Mouse (Mus musculus): ENCODE results near the gene Mapk11. TPM values are rescaled to one million over a fixed set of nuclear protein-coding genes. Genes with fewer than 3 reads are reported as not detected.
A peak's percentile ranks its signal among the peaks of the same experiment; 100 is the strongest.

Mapk11 gene
- polyA plus RNA-seq, 1 experiment = 29.0 TPM

GRCm38 (mm10) chr15:89145813-89146350 lies 3.5 kb downstream of the Mapk11 start:
- WGBS = 82% methylated on average over 24 of the region's 24 CpGs
- TF ChIP-seq POLR2A (IDR thresholded peaks at IDR 0.05; ENCODE audit: low read depth, low read length) = no peak
- no peak for TF ChIP-seq CTCF (IDR thresholded peaks at IDR 0.05; ENCODE audit: extremely low read depth, insufficient read depth, insufficient read length, insufficient replicate concordance)
- peak overlapping the region; percentile 53; the same call in 1 of the 2 replicates for H3K4me3 ChIP-seq (ENCODE audit: extremely low read depth, insufficient read depth, insufficient read length)
- H3K36me3 ChIP-seq (ENCODE audit: control insufficient read depth, insufficient read depth, low read length) = peaks cover 4% of the 10 kb centered on the region
- no peak for DNase-seq (ENCODE audit: low read depth in 1 of 2, low spot score in 2 of 2)
- H3K27me3 ChIP-seq (ENCODE audit: control insufficient read depth, insufficient read depth, low read length) = no peaks in the 10 kb centered on the region
- H3K27ac ChIP-seq (ENCODE audit: insufficient read depth, low read length) = no peak overlapping the region
- peaks cover 43% of the 10 kb centered on the region; the same call in 1 of the 2 replicates for H3K4me1 ChIP-seq (ENCODE audit: control insufficient read depth, insufficient read depth, insufficient read length)

GRCm38 (mm10) chr15:89144965-89145364 lies 4.5 kb downstream of the Mapk11 start:
- Histone ChIP-seq H3K4me1 (ENCODE audit: control insufficient read depth, insufficient read depth, insufficient read length) (peaks cover 49% of the 10 kb centered on the region), H3K27me3 (ENCODE audit: control insufficient read depth, insufficient read depth, low read length) (peaks cover 8% of the 10 kb centered on the region), H3K27ac (ENCODE audit: insufficient read depth, low read length) (no peak overlapping the region), H3K4me3 (ENCODE audit: extremely low read depth, insufficient read depth, insufficient read length) (no peak overlapping the region), H3K36me3 (ENCODE audit: control insufficient read depth, insufficient read depth, low read length) (peaks cover 4% of the 10 kb centered on the region)
- WGBS = 38% methylated on average over 11 of the region's 11 CpGs
- no peak for TF ChIP-seq POLR2A (IDR thresholded peaks at IDR 0.05; ENCODE audit: low read depth, low read length)
- TF ChIP-seq CTCF (IDR thresholded peaks at IDR 0.05; ENCODE audit: extremely low read depth, insufficient read depth, insufficient read length, insufficient replicate concordance) = no peak
- DNase-seq (ENCODE audit: low read depth in 1 of 2, low spot score in 2 of 2) = no peak

GRCm38 (mm10) chr15:89143134-89143533 lies 6.3 kb downstream of the Mapk11 start:
- TF ChIP-seq CTCF (IDR thresholded peaks at IDR 0.05; ENCODE audit: extremely low read depth, insufficient read depth, insufficient read length, insufficient replicate concordance) = no peak
- TF ChIP-seq POLR2A (IDR thresholded peaks at IDR 0.05; ENCODE audit: low read depth, low read length) = no peak
- no peak overlapping the region for H3K27ac ChIP-seq (ENCODE audit: insufficient read depth, low read length)
- H3K4me1 ChIP-seq (ENCODE audit: control insufficient read depth, insufficient read depth, insufficient read length) = peaks cover 41% of the 10 kb centered on the region
- 65% methylated on average over 2 of the region's 2 CpGs for WGBS
- no peak overlapping the region for H3K4me3 ChIP-seq (ENCODE audit: extremely low read depth, insufficient read depth, insufficient read length)
- DNase-seq (ENCODE audit: low read depth in 1 of 2, low spot score in 2 of 2) = no peak
- H3K27me3 ChIP-seq (ENCODE audit: control insufficient read depth, insufficient read depth, low read length) = peaks cover 11% of the 10 kb centered on the region
- peaks cover 4% of the 10 kb centered on the region for H3K36me3 ChIP-seq (ENCODE audit: control insufficient read depth, insufficient read depth, low read length)

- TF ChIP-seq CTCF (IDR thresholded peaks at IDR 0.05; ENCODE audit: extremely low read depth, insufficient read depth, insufficient read length, insufficient replicate concordance) (no peak), POLR2A (IDR thresholded peaks at IDR 0.05; ENCODE audit: low read depth, low read length) (no peak)
- 45% methylated on average over 4 of the region's 4 CpGs for WGBS
- Histone ChIP-seq H3K36me3 (ENCODE audit: control insufficient read depth, insufficient read depth, low read length) (peaks cover 4% of the 10 kb centered on the region), H3K4me1 (ENCODE audit: control insufficient read depth, insufficient read depth, insufficient read length) (peaks cover 34% of the 10 kb centered on the region), H3K27ac (ENCODE audit: insufficient read depth, low read length) (no peak overlapping the region), H3K4me3 (ENCODE audit: extremely low read depth, insufficient read depth, insufficient read length) (no peak overlapping the region), H3K27me3 (ENCODE audit: control insufficient read depth, insufficient read depth, low read length) (peaks cover 13% of the 10 kb centered on the region)
- DNase-seq (ENCODE audit: low read depth in 1 of 2, low spot score in 2 of 2) = no peak
Observed at GRCm38 (mm10) chr15:89141905-89142304, 7.5 kb downstream of the Mapk11 start.

GRCm38 (mm10) chr15:89141443-89141842 lies 8.0 kb downstream of the Mapk11 start:
- H3K36me3 ChIP-seq (ENCODE audit: control insufficient read depth, insufficient read depth, low read length) = peaks cover 4% of the 10 kb centered on the region
- no peak for DNase-seq (ENCODE audit: low read depth in 1 of 2, low spot score in 2 of 2)
- H3K4me1 ChIP-seq (ENCODE audit: control insufficient read depth, insufficient read depth, insufficient read length) = peaks cover 34% of the 10 kb centered on the region
- 22% methylated on average over 5 of the region's 5 CpGs for WGBS
- no peak for TF ChIP-seq CTCF (IDR thresholded peaks at IDR 0.05; ENCODE audit: extremely low read depth, insufficient read depth, insufficient read length, insufficient replicate concordance)
- no peak for TF ChIP-seq POLR2A (IDR thresholded peaks at IDR 0.05; ENCODE audit: low read depth, low read length)
- H3K27me3 ChIP-seq (ENCODE audit: control insufficient read depth, insufficient read depth, low read length) = peaks cover 13% of the 10 kb centered on the region
- H3K4me3 ChIP-seq (ENCODE audit: extremely low read depth, insufficient read depth, insufficient read length) = no peak overlapping the region
- H3K27ac ChIP-seq (ENCODE audit: insufficient read depth, low read length) = no peak overlapping the region

DNA sequence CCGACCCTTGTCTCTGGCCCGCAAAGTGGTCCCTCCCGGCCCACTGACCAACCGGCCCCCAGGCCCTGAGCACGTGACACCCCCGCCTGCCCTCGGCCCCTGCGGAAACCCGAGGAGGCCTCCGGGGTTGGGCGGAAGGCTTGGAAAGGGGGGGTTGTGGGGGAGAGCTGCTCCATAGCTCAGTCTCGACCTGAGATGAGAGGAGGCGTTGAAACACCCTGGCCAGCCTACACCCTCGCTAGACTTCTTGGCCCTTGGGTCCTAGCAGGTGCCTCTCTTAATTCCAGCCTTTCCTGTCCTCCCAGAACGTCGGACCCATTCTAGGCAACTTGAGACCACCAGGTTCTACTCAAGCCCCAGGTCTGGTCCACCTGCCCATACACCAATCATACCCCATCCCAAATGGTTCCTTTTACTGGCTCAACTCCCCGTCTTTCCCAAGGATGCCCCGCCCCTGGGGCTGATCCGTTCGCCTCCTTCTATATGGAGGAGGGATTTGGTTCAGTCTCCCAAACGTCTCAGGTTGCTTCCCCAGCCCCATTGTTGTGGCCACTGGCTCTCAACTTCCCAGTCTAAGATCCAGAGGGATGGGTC lies 8.7 kb downstream of the Mapk11 start, which contains the start of gene Mapk12:
Gene Mapk12 (minus strand): TSS at position 45 of the 594 bp plus-strand sequence.
- no peak for TF ChIP-seq POLR2A (IDR thresholded peaks at IDR 0.05; ENCODE audit: low read depth, low read length)
- TF ChIP-seq CTCF (IDR thresholded peaks at IDR 0.05; ENCODE audit: extremely low read depth, insufficient read depth, insufficient read length, insufficient replicate concordance) = no peak
- peaks cover 13% of the 10 kb centered on the region for H3K27me3 ChIP-seq (ENCODE audit: control insufficient read depth, insufficient read depth, low read length)
- 4% methylated on average over 21 of the region's 21 CpGs for WGBS

More for the DNA sequence above, 8.7 kb downstream of the Mapk11 start, which contains the start of gene Mapk12:
- H3K27ac ChIP-seq (ENCODE audit: insufficient read depth, low read length) = no peak within 1 kb of the TSS
- peaks cover 27% of the 10 kb centered on the region for H3K4me1 ChIP-seq (ENCODE audit: control insufficient read depth, insufficient read depth, insufficient read length)
- no peak for DNase-seq (ENCODE audit: low read depth in 1 of 2, low spot score in 2 of 2)
- H3K36me3 ChIP-seq (ENCODE audit: control insufficient read depth, insufficient read depth, low read length) = peaks cover 4% of the 10 kb centered on the region
- H3K4me3 ChIP-seq (ENCODE audit: extremely low read depth, insufficient read depth, insufficient read length) = peak within 1 kb of the TSS; percentile 40; the same call in 1 of the 2 replicates

Measured in spleen, adult 2 months (tissue).